Comparison of ENCODE assay signal across 8 mouse cellular contexts in the genomic region with DNA sequence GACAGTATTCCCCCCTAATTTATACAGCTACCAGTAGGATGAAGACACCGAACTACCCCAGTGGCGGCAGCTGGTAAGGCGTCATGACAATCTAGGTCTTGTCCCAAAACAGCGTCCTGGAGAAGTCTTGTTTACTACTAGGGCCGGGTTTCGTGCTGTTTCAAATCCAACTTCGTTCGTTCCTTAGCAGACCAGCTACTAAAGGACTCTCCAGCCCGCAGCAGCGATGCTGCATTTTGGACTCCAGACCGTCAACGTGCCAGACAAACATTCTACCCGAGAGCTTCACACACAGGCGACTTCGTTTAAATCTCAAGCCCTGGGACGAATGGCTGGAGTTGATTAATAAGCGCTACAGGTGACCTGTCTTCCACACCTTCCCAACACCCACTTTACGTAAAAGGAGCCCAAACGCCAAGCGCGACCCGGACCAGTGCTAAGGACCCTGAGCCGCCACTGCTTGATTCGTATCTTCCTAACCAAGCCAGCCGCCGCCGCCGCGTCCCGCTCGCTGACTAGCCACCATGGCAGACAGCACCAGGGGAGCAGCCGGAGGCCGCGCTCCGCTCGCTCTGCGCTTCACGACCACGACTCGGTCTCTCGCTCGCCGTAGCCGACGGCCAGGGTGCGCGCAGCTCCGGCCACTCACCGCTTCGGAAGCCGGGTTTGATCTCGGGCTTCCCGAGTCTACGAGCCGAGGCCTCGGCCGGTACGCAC. TPM values are rescaled to one million over a fixed set of nuclear protein-coding genes. Genes with fewer than 3 reads are reported as not detected.
A peak's percentile ranks its signal among the peaks of the same experiment; 100 is the strongest.
DNase-seq lines count a peak whose midpoint lies in the region; ATAC-seq and TF ChIP-seq lines count a peak whose summit lies in the region.

No protein-coding gene starts in this region.

- H3K4me3 ChIP-seq in embryonic facial prominence, embryonic 13.5 days, result peak overlapping the region; percentile 72
- peak overlapping the region; percentile 100 for H3K4me3 ChIP-seq in hindbrain, embryonic 10.5 days
- peak overlapping the region; percentile 93 for H3K4me3 ChIP-seq in small intestine, adult 2 months (ENCODE audit: low read depth, low read length)

- peak overlapping the region; percentile 93 for H3K9ac ChIP-seq in embryonic facial prominence, embryonic 13.5 days

- H3K9me3 ChIP-seq in embryonic facial prominence, embryonic 13.5 days, result no peaks in the 10 kb centered on the region
- H3K9me3 ChIP-seq in hindbrain, embryonic 10.5 days, result no peaks in the 10 kb centered on the region

- no peaks in the 10 kb centered on the region for H3K27me3 ChIP-seq in Patski
- H3K27me3 ChIP-seq in embryonic facial prominence, embryonic 13.5 days, result no peaks in the 10 kb centered on the region
- no peaks in the 10 kb centered on the region for H3K27me3 ChIP-seq in hindbrain, embryonic 10.5 days (ENCODE audit: insufficient read depth, poor library complexity, severe bottlenecking)
- H3K27me3 ChIP-seq in small intestine, adult 2 months (ENCODE audit: control insufficient read depth, insufficient read depth, low read length), result no peaks in the 10 kb centered on the region

- TF ChIP-seq CTCF in Patski (IDR thresholded peaks at IDR 0.05), result peak; percentile 51
- no peak for TF ChIP-seq CTCF in small intestine, adult 2 months (IDR thresholded peaks at IDR 0.05; ENCODE audit: extremely low read depth, insufficient read length, insufficient replicate concordance, low read depth, low read length)

- POLR2A ChIA-PET in Patski (lab: Charles Lee), result interaction anchor here (1.3 to 1.4 kb wide), 2 partner anchors 8 to 14 kb away, joined by 4 read pairs; no protein-coding TSS in a partner anchor

- peaks cover 37% of the 10 kb centered on the region for H3K36me3 ChIP-seq in embryonic facial prominence, embryonic 13.5 days
- H3K36me3 ChIP-seq in hindbrain, embryonic 10.5 days, result peaks cover 44% of the 10 kb centered on the region
- H3K36me3 ChIP-seq in small intestine, adult 2 months (ENCODE audit: control insufficient read depth, insufficient read depth, low read length), result peaks cover 39% of the 10 kb centered on the region

- in situ Hi-C loops in Patski (cut with MboI; ENCODE audit: low pct_unique_long_range_greater_than_20kb), result no loop called here

- H3K27ac ChIP-seq in embryonic facial prominence, embryonic 13.5 days, result peak overlapping the region; percentile 91
- H3K27ac ChIP-seq in hindbrain, embryonic 10.5 days, result peak overlapping the region; percentile 95
- peak overlapping the region; percentile 22 for H3K27ac ChIP-seq in small intestine, adult 2 months (ENCODE audit: insufficient read depth, low read depth, low read length)

- peak; percentile 37 to 73 for DNase-seq in cerebellum, postnatal 14 days
- DNase-seq in cerebellum, adult 8-10 months, result no peak
- DNase-seq in Patski (ENCODE audit: low read depth, low spot score), result no peak
- DNase-seq in hindbrain, embryonic 10.5 days (ENCODE audit: low spot score), result peak; percentile 51
- DNase-seq in layer of hippocampus, postnatal 14 days (ENCODE audit: low spot score in 2 of 2), result peak; percentile 41 to 52

- peak; percentile 54 for ATAC-seq in Patski
- ATAC-seq in embryonic facial prominence, embryonic 13.5 days (ENCODE audit: insufficient number of reproducible peaks, insufficient read depth, low FRiP score, low TSS enrichment, low read depth), result peak; percentile 22
- ATAC-seq in megakaryocyte, adult 5-6 weeks (ENCODE audit: poor library complexity, severe bottlenecking), result peak; percentile 53

- CTCF ChIA-PET in Patski (lab: Charles Lee), result interaction anchor here (1.0 to 1.8 kb wide), 5 partner anchors 14 to 89 kb away, joined by 3 to 7 read pairs (median 5); no protein-coding TSS in a partner anchor

- peaks cover 26% of the 10 kb centered on the region for H3K4me1 ChIP-seq in embryonic facial prominence, embryonic 13.5 days
- H3K4me1 ChIP-seq in hindbrain, embryonic 10.5 days (replicated peaks), result peaks cover 22% of the 10 kb centered on the region
- H3K4me1 ChIP-seq in small intestine, adult 2 months (ENCODE audit: control insufficient read depth, insufficient read depth, insufficient read length, low read length), result peaks cover 5% of the 10 kb centered on the region; the same call in 1 of the 2 replicates

- no peak for TF ChIP-seq POLR2A in small intestine, adult 2 months (IDR thresholded peaks at IDR 0.05; ENCODE audit: low read depth, low read length)

- under 1% methylated on average over 58 of the region's 58 CpGs for WGBS in embryonic facial prominence, embryonic 13.5 days
- WGBS in hindbrain, embryonic 10.5 days, result under 1% methylated on average over 58 of the region's 58 CpGs
- under 1% methylated on average over 58 of the region's 58 CpGs for WGBS in small intestine, adult 2 months

- peak overlapping the region; percentile 75 for H3K4me2 ChIP-seq in embryonic facial prominence, embryonic 13.5 days

RNA-seq across cellular contexts. Expression of a gene that starts 0.6 kb away (rescaled TPM):
- polyA plus RNA-seq in Patski (2021), result 621 TPM
- polyA plus RNA-seq in embryonic facial prominence, embryonic 13.5 days (2015; fragmentation: Nextera tagmentation; extraction: Ambion mirVana), result 960 and 1,059 TPM in 2 replicates
- 772 and 890 TPM in 2 replicates for polyA plus RNA-seq in hindbrain, embryonic 10.5 days (2016; fragmentation: Nextera tagmentation; extraction: Ambion mirVana)
- 100 to 1,000 TPM; 330 to 351 TPM for total RNA-seq in layer of hippocampus, postnatal 14 days (2021)
- total RNA-seq in megakaryocyte, adult 5-6 weeks (2015), result 1,043 and 1,097 TPM in 2 replicates
- total RNA-seq in megakaryocyte, adult 5-6 weeks (2017), result 2,083 and 2,603 TPM in 2 replicates
- polyA plus RNA-seq in small intestine, adult 2 months (2012; rRNA removed), result 847 and 1,098 TPM in 2 replicates

RNA-seq across cellular contexts. Expression of a gene that starts 20.4 kb away (rescaled TPM):
- polyA plus RNA-seq in Patski (2021), result 244 TPM
- polyA plus RNA-seq in embryonic facial prominence, embryonic 13.5 days (2015; fragmentation: Nextera tagmentation; extraction: Ambion mirVana), result 407 and 439 TPM in 2 replicates
- 311 and 318 TPM in 2 replicates for polyA plus RNA-seq in hindbrain, embryonic 10.5 days (2016; fragmentation: Nextera tagmentation; extraction: Ambion mirVana)
- 10 to 100 TPM; 69.3 to 75.0 TPM for total RNA-seq in layer of hippocampus, postnatal 14 days (2021)
- total RNA-seq in megakaryocyte, adult 5-6 weeks (2015), result 206 and 233 TPM in 2 replicates
- total RNA-seq in megakaryocyte, adult 5-6 weeks (2017), result 147 and 173 TPM in 2 replicates
- polyA plus RNA-seq in small intestine, adult 2 months (2012; rRNA removed), result 42.6 and 43.2 TPM in 2 replicates

Comparison
In these comparisons a context has a peak if more than half of its experiments do, and no peak if none do; other contexts are left out.
1. DNase-seq: peak in cerebellum, postnatal 14 days (2 of 2), hindbrain, embryonic 10.5 days (single experiment) and layer of hippocampus, postnatal 14 days (2 of 2); none in cerebellum, adult 8-10 months (single experiment) and Patski (single experiment).
2. H3K27ac ChIP-seq: peak in every context shown above with its lines; median percentile 95 in hindbrain, embryonic 10.5 days; 91 in embryonic facial prominence, embryonic 13.5 days; 22 in small intestine, adult 2 months.
3. Peak in every context shown above with its lines, with median percentiles within 50 percentile points of each other: ATAC-seq and H3K4me3 ChIP-seq.